Mouse (Mus musculus): ENCODE data around the gene Zfp831. TPM values are rescaled to one million over a fixed set of nuclear protein-coding genes. Genes with fewer than 3 reads are reported as not detected.

The Zfp831 gene
- total RNA-seq (2022) = 10 to 100 TPM; 13.3 to 17.1 (median 15.1) TPM

DNA sequence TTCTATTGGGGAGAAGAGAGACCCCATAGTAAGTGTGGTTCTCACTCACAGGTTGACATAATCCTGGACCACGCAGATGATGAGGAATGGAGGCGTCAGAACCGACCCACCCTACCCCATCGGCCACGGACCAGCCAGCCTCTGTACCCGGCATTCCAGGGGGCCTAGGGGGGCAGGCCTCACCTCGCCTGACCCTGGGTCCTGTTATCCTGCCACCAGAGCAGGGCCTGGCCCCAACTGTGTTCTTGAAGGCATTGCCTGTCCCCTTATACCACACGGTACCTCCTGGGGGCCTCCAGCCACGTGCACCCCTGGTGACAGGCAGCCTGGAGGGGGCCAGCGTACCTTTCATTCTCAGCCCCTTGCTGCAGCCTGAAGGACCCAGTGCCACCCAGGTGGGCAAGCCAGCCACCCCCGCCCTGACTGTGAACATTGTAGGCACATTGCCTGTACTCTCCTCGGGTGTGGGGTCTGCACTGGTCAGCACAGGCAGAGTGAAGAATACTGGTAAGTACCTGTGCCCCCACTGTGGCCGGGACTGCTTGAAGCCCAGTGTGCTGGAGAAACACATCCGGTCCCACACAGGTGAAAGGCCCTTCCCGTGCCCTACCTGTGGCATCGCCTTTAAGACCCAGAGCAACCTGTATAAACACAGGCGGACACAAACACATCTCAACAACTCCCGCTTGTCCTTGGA lies at the start of gene Zfp831:
Gene Zfp831 (plus strand): TSS at position 87 of the 697 bp plus-strand sequence.
- DNase-seq (ENCODE audit: low spot score in 2 of 2) = no peak

DNA sequence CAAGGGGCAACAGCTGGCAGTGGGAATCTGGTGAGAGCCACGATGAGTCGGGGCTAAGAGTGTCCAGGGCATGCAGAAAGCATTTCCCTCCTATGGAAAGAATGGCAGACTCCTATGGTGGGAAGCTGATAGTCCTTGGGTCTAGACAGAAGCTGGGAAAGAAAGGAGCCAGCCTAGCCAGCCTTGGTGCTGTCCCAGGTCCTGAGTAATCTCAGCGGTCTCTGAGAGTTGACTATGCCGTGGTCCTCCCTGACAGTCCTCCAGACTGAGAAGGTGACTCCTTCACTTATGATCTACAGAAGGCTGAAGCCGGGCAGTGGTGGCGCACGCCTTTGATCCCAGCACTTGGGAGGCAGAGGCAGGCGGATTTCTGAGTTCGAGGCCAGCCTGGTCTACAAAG lies 48.4 kb upstream of the Zfp831 start:
- no peak for DNase-seq (ENCODE audit: low spot score in 2 of 2)

DNA sequence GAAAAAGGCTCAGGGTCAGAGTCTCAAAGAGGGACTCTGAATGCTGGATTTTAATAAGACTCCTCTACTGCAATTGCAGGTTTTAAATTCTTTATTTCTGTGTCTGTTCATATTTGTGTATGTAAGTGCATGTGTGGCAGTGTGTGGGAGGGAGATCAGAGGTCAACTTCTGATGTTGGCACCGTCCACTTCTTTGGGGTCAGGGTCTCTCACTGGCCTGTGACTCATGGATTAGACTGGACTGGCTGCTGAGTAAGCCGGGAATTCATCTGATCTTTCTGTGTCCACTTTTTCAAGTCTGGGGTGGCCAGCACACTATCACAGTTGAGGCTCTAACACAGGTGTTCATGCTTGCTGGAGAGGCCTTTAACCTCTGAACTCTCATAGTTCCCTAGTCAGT lies 47.7 kb upstream of the Zfp831 start:
- no peak for DNase-seq (ENCODE audit: low spot score in 2 of 2)

DNA sequence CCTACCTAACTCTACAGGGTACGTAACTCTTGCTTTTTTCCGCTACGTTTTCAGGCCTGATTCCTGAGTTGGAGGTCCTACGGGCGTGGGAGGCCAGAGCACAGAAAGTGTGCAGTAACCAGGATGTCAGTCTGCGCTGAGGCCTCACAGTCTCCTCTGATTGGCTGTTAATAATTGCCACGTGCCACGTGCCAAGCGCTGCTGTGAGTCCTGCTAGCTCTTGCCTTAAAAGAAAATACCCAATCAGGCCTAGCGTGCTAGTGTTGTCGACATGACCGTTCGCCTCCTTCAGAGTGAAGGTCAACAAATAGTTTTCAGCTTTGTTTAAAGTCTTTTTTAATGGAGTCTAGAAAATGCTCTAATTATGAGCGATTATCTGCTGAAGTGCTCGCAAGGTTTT lies 46.9 kb upstream of the Zfp831 start:
- DNase-seq (ENCODE audit: low spot score in 2 of 2) = no peak

DNA sequence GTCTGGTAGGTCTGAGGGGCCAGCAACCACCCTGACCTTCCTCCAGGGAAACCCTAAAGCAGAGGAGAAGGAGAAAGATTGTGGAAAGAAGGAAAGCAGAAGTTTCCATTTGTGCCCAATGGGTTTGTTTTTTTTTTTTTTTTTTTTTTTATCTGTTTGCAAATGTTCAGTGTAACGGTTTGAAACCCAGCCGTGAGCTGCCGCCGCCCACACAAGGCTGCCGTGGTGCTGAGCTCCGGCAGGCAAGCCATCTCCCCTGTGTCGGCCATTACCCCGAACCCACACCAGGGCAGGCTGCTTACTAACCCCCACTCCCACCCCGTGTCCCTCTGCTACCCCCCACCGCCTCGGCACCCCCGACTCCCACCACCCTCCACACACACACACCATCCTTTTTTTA lies 44.9 kb upstream of the Zfp831 start:
- DNase-seq (ENCODE audit: low spot score in 2 of 2) = peak in 1 of 2 experiments; percentile 53

DNA sequence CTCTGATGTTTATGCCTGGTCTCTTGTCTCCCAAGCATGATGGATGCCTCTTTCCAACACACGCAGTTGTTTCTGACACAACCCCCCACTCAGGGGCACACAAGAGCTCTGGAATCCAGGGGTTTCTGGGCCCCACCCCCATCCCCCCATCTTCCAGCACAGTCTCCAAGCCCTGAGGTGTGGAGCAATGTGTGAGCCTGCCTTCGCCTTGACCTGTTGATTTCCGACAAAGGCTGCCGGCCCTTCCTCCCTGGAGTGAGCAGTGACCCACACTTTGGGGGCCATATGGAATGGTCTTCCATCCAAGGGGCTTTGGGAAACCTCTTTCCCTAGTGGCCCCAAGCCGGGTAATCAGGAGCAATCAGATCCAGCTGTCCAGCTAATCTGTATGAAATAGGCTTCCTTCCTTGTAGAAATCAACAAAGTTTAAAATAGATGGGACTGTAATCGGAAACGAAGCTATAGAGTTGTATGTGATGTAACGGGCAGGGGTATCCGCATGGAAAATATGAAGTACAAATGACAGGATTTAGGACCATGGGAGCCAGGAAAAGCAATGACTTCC lies 44.2 kb upstream of the Zfp831 start:
- DNase-seq (ENCODE audit: low spot score in 2 of 2) = no peak

DNA sequence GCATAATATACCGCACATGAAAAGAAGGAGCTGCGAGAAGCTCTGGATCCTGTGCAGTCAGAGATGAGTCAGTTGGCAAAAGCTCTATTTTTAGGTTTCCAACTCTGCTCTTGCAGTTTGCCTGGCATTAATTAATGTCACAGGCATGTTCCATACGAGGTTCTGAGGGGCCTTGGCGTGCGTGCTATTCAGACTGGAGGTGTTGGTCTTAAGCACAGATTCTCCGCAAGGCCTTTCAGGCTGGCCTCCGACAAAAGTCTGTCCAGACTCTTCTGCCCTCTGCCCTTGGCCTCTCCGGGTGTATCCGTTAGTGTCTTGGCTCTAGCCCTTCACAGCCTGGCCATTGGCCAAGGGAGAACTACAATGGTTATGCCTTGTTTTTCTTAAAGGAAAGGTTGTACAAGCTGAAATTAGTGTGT lies 43.5 kb upstream of the Zfp831 start:
- peak; percentile 18 to 49 for DNase-seq (ENCODE audit: low spot score in 2 of 2)

DNA sequence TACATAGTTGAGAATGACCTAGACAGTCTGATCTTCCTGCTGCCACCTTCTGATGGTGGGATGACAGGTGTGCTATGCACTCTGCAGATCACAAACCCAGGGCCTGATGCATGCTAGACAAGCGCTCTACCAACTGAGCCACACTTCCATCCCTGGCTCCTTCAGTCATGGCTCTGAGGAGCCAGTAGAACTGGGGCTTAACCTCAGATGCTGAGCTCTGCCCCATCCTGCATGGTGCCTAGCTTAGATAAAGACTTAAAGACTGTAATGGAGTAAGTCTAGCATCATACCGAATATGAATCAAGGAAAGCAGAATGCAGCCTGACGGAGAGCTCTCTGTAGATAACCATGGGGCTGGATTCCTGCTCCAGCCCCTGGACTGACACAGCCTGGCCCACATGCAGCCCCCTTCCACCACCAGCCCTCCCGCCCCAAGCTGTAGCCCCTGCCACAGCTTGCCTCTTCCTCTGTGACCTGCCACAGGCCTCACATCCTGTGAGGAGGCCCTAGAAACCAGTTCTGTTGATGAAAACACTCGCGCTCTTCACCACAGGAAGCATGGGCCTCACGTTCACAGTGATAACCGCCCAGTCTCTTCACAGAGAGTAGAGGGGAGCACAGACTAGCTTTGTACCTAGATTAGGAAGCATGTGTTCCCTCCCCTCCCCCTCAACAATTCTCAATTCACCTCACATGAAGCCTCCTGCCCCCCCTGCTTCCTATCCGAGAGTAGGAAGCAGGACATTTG lies 41.2 kb upstream of the Zfp831 start:
- no peak for DNase-seq (ENCODE audit: low spot score in 2 of 2)

DNA sequence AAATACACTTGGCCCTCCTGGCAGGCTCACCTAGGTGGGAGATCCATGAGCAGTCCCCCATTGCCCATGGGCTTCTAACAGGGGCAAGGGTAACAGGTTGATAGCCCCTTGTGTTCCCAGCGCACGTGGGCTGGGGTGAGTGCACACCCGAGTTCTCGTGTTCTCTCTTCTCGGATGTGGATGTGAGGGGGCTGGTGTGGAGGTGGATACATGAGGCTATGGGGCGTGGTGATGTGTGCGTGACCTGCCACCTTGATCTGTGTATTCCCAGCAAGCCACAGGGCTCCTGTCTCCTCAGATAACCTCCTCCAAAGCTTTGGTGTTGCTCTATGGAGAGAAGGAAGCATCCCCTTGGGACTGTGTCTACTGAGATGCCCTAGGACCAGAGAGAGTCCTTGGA lies 40.0 kb upstream of the Zfp831 start:
- DNase-seq (ENCODE audit: low spot score in 2 of 2) = no peak

DNA sequence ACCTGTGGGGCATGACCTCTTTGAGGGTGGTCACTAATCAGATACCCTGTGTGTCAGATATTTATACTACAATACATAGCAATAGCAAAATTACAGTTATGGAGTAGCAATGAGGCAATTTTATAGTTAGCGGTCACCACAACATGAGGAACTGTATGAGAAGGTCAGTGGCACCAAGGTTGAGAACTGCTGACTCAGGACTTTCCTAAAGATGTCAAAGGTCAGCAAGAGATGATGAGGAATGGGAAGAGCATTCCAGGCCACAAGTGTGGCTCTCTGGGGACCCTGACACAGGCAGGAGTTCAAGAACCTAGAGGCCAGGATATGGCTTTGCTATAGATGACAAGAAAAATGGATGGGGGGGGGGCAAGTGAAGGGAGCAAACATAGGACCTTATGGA lies 38.3 kb upstream of the Zfp831 start:
- DNase-seq (ENCODE audit: low spot score in 2 of 2) = no peak

DNA sequence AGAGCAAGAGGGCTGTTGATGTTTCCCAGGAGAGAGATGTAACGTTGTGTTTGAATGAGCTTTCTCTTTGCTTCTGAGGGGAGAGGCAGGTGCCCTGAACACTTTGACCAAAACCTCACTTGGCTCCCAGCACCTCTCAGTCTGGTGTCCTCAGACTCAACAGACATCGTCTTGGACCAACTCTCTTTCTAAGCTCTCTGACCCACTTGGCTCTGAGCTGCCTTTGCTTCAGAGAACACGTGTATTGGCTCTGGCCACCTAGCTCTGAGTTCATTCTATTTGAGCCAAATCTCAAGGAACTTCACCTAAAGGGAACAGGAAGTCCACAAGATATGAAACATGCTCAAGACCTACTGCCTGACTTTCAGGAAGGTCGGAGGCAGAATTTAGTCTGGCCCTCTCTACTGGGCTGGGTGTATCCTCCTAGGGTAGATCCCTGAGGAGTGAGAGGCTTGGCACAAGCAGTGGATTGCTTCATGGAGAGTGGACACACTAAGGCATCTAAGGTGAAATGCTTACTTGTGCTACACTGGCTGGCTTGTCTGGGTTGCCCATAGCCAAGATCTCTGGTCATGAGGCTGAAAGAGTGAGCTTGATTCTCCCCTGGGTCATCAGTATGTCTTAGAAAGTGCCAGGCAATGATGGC lies 37.8 kb upstream of the Zfp831 start:
- DNase-seq (ENCODE audit: low spot score in 2 of 2) = no peak

DNA sequence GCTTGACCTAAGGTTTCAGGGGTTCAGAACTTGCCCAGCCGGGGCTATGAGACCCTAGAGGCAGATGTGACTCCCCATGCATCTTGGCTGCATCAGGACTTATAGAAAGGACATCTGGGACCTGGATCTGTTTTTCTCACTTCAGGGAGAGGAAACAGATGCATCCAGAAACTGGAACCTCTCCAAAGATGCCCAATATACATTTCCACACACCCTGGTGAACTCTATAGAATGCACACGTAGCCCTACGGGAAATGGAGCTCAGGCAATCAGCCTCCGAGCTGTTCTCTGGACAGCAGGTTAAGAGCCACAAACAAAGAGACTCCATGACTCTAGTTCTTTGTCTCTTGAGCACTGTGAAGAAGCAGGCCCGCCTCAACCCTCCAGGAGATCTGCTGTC lies 37.0 kb upstream of the Zfp831 start:
- DNase-seq (ENCODE audit: low spot score in 2 of 2) = no peak

DNA sequence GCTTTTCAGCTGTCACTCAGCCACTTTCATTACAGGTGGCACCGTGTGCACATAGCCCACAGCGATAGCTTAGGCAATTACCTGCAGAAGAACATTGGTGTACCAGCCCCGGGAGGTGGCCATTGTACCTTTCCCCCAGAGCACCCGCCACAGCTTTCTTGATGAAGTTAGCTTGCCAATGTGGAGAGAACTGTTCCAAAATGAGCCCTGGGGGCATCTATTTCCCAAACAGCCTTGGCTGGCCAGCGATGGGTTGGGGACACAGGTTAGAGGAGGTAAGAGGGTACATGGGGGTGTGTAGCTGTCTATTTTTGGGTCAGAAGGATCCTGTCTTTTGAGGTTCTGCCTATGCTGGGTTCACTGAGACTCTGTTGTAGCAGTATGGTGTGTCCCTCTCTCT lies 33.4 kb upstream of the Zfp831 start:
- no peak for DNase-seq (ENCODE audit: low spot score in 2 of 2)

DNA sequence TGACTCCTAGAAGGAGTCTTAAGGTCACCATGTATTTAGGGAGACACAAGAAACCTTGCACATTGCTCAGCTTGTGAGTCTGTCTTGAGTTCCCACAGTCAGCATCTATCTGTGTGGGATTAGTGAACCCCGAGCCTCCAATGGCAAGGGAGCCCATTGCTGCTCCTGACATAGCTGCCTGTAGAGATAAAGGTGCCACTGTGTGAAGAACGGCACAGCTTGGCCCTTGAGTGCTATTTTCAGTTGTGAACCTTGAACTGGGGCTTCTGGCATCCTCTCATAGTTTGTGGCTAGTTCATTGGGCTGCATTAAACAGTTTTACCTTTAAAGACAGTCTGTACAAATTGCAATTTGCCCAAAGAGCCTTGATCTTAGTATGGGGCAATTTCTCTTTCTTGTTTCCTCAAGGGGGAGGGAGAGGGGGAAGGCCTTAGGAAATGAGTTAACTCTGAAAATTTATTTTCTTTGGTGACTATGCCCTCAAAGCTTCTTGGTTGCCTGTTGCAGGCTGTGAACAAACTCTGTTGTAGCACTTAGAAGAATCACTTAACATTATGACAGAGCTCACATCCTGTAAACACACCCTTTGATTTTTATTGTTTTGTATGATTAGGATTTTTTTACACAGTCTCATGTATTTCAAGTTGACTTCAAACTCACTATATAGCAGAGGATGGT lies 30.8 kb upstream of the Zfp831 start:
- no peak for DNase-seq (ENCODE audit: low spot score in 2 of 2)

DNA sequence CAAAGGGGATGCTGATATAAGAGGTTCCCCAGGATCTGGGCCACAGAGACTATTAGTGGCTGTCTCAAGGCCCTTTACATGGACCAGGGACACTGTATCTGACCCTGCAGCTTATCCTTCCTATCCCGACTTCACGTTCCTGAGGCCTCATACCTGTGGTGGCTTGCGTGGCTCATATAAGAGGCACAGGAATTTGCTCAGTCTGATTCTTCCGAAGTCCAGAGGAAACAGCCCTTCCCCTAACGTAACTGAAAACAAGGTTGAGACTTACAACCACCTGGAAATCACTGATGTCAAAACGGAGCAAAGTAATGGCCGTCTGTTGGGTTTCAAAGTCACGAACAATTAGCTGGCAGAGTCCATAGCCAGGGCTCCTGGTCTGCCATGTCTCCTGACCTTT lies 30.1 kb upstream of the Zfp831 start:
- no peak for DNase-seq (ENCODE audit: low spot score in 2 of 2)

DNA sequence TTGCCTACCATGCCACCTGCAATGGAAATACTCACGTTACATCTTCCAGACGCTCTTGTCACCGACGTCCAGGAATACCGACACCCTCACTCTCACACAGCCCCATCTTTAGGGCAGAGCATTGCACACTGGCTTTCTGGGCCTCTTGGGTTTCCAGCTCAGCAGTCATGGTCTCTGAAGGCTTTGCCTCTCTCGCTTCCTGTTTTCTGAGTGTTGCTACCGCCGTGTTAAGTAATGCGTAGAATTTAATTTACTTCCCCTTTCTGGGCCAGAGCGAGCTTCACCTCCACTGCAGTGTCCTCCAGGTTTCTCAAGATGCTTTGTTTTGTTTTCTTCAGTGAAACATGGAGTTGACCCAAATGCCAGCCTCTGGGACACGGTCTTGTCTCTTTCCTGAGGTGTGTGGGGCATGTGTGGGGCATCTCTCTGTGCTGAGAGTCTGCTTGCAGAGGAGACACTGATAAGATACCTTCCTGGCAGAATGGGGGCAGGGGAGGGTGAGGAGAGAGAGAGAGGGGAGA lies 29.4 kb upstream of the Zfp831 start:
- DNase-seq (ENCODE audit: low spot score in 2 of 2) = no peak

DNA sequence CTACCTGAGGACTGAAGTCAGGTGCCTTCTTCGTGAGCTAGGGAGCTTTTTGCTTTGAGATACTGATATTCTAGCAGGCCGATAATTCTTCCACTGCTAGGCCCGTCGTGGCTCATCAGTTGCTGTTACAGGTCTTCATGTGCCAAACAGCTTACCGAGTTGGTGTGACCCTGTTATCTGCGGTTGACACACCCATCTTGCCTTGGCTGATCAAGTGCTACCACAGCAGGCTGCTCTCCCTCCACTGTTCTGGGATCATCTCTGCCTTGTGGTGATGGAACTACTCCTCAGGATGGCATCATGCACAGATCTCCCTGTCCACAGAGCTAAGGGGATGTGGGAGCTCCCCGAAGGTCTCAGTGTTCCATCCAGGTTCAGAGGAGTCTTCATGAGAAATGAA lies 21.5 kb upstream of the Zfp831 start:
- no peak for DNase-seq (ENCODE audit: low spot score in 2 of 2)

DNA sequence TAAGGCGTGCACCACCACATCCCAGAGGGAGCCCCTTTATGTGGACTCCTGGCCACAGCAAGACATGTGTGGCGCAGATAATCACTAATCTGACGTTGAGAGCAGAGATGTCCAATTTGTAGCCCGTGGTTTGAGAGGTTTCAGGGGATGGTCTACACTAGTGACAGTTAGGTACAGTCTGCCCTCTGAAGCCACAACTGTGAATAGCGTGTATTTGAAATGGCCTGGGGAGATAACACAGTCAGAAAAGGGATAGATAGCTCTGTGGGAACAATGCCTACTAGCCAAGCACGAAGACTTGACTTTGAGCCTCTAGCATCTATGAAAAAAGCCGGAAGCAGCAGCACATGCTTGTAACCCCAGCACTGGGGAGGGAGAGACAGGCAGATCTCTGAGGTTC lies 18.9 kb upstream of the Zfp831 start:
- DNase-seq (ENCODE audit: low spot score in 2 of 2) = no peak

DNA sequence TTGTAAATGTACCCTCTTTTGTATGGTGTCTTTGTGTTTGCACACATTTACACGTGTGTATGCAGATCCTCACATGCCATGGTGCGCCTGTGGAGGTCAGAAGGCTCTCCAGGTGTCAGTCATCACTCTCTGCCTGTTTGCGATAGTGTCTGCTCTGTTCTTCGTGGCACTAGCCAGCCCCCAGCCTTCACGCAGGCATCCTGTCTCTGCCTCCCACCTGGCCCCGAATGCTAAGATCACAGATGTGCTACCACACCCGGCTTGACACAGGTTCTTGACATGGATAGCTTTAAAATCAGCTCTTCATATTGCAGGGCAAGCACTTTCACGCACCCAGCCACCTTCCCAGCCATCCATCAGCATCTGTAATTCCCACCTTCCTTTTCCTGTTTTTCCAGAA lies 16.3 kb upstream of the Zfp831 start:
- no peak for DNase-seq (ENCODE audit: low spot score in 2 of 2)

DNA sequence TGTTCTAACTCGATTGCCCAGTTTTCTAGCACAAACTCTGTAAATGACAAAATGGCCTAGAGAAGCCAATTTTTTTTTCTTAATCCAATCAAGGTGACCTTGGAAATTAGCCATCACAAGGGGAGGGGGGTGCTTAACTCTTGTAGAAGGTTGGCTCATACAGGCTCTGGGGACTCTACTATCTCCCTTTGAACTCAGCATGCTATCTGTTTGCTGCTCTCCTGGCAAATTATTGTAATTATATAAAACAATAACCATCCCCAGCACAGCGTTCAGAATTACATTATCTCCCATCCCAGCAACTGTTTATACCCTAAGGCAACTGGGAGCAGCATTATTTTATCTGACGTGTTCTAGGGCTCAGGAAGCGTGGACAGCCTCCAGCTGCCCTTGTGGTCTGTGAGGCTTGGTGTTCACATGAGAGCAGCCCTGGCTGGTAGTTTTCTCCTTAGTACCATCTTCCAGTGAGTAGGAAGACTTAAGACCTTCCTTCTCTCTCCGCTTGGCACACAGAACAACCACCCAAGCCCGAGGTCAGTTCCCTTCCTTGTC lies 14.0 kb upstream of the Zfp831 start:
- DNase-seq (ENCODE audit: low spot score in 2 of 2) = no peak

DNA sequence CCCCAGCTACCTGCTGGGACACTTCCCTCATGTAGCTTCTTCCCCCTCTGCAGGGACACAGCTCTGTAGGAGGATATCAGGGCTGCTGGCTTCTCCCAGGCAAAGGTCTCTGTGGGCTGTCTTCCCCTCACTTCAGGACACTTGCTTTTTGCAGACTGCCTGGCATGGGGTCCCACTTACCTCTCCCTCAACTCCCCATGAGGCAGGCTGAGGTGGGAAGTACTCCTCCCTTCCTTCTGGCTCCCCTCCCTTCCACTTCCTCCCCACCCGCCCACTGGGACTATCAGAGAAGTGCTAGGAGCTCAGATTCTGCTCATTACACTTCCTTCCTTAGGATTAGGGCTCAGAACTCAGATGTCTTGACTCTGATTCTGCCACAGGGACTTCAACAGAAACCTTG lies 6.6 kb upstream of the Zfp831 start:
- no peak for DNase-seq (ENCODE audit: low spot score in 2 of 2)

All from left cerebral cortex, adult 8-10 months (tissue).